Mouse (Mus musculus): Measurements from ENCODE around the gene Ankrd13d. TPM values are rescaled to one million over a fixed set of nuclear protein-coding genes. Genes with fewer than 3 reads are reported as not detected.
A peak's percentile ranks its signal among the peaks of the same experiment; 100 is the strongest.

Gene Ankrd13d
- total and polyA plus RNA-seq, 3 experiments = 3.8 to 55.1 (median 13.2) TPM

- in situ Hi-C loops (cut with MboI; ENCODE audit: low pct_ligation_motif_present, low pct_unique_long_range_greater_than_20kb, low sequenced_read_pairs) = no loop called here
- dilution Hi-C loops (cut with MboI; ENCODE audit: extremely low pct_ligation_motif_present, extremely low pct_unique_long_range_greater_than_20kb, low sequenced_read_pairs) = no loop called here
- DNase-seq (ENCODE audit: extremely low read depth) = peak; percentile 33
- Histone ChIP-seq H3K9me3 (replicated peaks; ENCODE audit: low read length) (no peaks in the 10 kb centered on the region), H3K4me1 (ENCODE audit: control insufficient read depth in 1 of 2, insufficient read depth in 2 of 2) (peaks cover 24 to 53% of the 10 kb centered on the region in 2 experiments), H3K36me3 (replicated peaks in 1 of 2; ENCODE audit: control insufficient read depth in 1 of 2, insufficient read depth in 1 of 2, low read length in 1 of 2) (peaks cover 0 to 5% of the 10 kb centered on the region in 2 experiments), H3K27ac (ENCODE audit: insufficient read depth, low read depth) (peak overlapping the region; percentile 88), H3K27me3 (replicated peaks) (peaks cover 6% of the 10 kb centered on the region), H3K4me3 (replicated peaks in 1 of 3; ENCODE audit: low read depth in 2 of 3, low read length in 2 of 3, poor library complexity in 1 of 3) (peak overlapping the region; percentile 63 to 75 (median 68)), H3K9ac (ENCODE audit: insufficient read depth, low read depth) (peak overlapping the region; percentile 82), H3K79me2 (replicated peaks; ENCODE audit: control insufficient read depth, extremely low read depth, insufficient read depth, poor library complexity, severe bottlenecking) (no peaks in the 10 kb centered on the region), H3K4me2 (ENCODE audit: insufficient read depth, low read depth, poor library complexity, severe bottlenecking) (peak overlapping the region; percentile 82)
- TF ChIP-seq CHD1 (IDR thresholded peaks at IDR 0.05; ENCODE audit: low read depth, low read length) = 0 out of 2 replicates have a peak, but pooled peaks have one; percentile 24
- 0 out of 2 replicates have a peak, but pooled peaks have one; percentile 6 for TF ChIP-seq SIN3A (IDR thresholded peaks at IDR 0.05; ENCODE audit: low read length)
- TF ChIP-seq NELFE (IDR thresholded peaks at IDR 0.05; ENCODE audit: low read depth, low read length) = no peak
- TF ChIP-seq MYC (IDR thresholded peaks at IDR 0.05; ENCODE audit: low read depth, low read length) = no peak
- 0 out of 2 replicates have a peak, but pooled peaks have one; percentile 23 for TF ChIP-seq MEF2A (IDR thresholded peaks at IDR 0.05; ENCODE audit: borderline replicate concordance, low read depth, low read length)
- no peak for TF ChIP-seq RCOR1 (conservative IDR thresholded peaks at IDR 0.05; ENCODE audit: low read depth, low read length)
These were observed 50.8 kb downstream of the Ankrd13d start for GRCm38 (mm10) chr19:4232186-4232572.

- Histone ChIP-seq H3K27ac (ENCODE audit: insufficient read depth, low read depth) (peak within 1 kb of the TSS; percentile 88), H3K4me3 (replicated peaks in 1 of 3; ENCODE audit: low read depth in 2 of 3, low read length in 2 of 3, poor library complexity in 1 of 3) (peak within 1 kb of the TSS; percentile 63 to 75 (median 68)), H3K9ac (ENCODE audit: insufficient read depth, low read depth) (peak within 1 kb of the TSS; percentile 82), H3K4me1 (ENCODE audit: control insufficient read depth in 1 of 2, insufficient read depth in 2 of 2) (peaks cover 24 to 57% of the 10 kb centered on the region in 2 experiments), H3K9me3 (replicated peaks; ENCODE audit: low read length) (no peaks in the 10 kb centered on the region), H3K4me2 (ENCODE audit: insufficient read depth, low read depth, poor library complexity, severe bottlenecking) (peak within 1 kb of the TSS; percentile 95), H3K79me2 (replicated peaks; ENCODE audit: control insufficient read depth, extremely low read depth, insufficient read depth, poor library complexity, severe bottlenecking) (no peaks in the 10 kb centered on the region), H3K27me3 (replicated peaks) (peaks cover 8% of the 10 kb centered on the region), H3K36me3 (replicated peaks in 1 of 2; ENCODE audit: control insufficient read depth in 1 of 2, insufficient read depth in 1 of 2, low read length in 1 of 2) (peaks cover 0 to 5% of the 10 kb centered on the region in 2 experiments)
- dilution Hi-C loops (cut with MboI; ENCODE audit: extremely low pct_ligation_motif_present, extremely low pct_unique_long_range_greater_than_20kb, low sequenced_read_pairs) = no loop called here
- peak; percentile 99 for DNase-seq (ENCODE audit: extremely low read depth)
- in situ Hi-C loops (cut with MboI; ENCODE audit: low pct_ligation_motif_present, low pct_unique_long_range_greater_than_20kb, low sequenced_read_pairs) = no loop called here
- TF ChIP-seq MXI1 (IDR thresholded peaks at IDR 0.05; ENCODE audit: low read depth, low read length) (peak; percentile 48; the same call in 1 of the 2 replicates), RCOR1 (conservative IDR thresholded peaks at IDR 0.05; ENCODE audit: low read depth, low read length) (peak; percentile 95), CHD2 (IDR thresholded peaks at IDR 0.05; ENCODE audit: low read length) (peak; percentile 79), KAT2A (IDR thresholded peaks at IDR 0.05; ENCODE audit: insufficient replicate concordance, low read length) (peak; percentile 86; the same call in 1 of the 2 replicates), TBP (conservative IDR thresholded peaks at IDR 0.05; ENCODE audit: low read depth, low read length) (no peak; the same call in 1 of the 2 replicates), MEF2A (IDR thresholded peaks at IDR 0.05; ENCODE audit: borderline replicate concordance, low read depth, low read length) (peak; percentile 85), IRF4 (IDR thresholded peaks at IDR 0.05; ENCODE audit: low read depth, low read length) (peak; percentile 97), POLR2AphosphoS2 (IDR thresholded peaks at IDR 0.05; ENCODE audit: low read depth, low read length) (peak; percentile 80; the same call in 1 of the 2 replicates), CTCF (conservative IDR thresholded peaks at IDR 0.05 in 1 of 2, IDR thresholded peaks at IDR 0.05 in 1 of 2; ENCODE audit: low read depth in 2 of 2, low read length in 2 of 2) (no peak), CHD1 (IDR thresholded peaks at IDR 0.05; ENCODE audit: low read depth, low read length) (0 out of 2 replicates have a peak, but pooled peaks have one; percentile 43), USF2 (conservative IDR thresholded peaks at IDR 0.05; ENCODE audit: low read depth, low read length) (no peak), TCF12 (IDR thresholded peaks at IDR 0.05; ENCODE audit: low read depth, low read length) (peak; percentile 79), ZKSCAN1 (IDR thresholded peaks at IDR 0.05; ENCODE audit: borderline replicate concordance, low read depth, low read length) (no peak), MAFK (IDR thresholded peaks at IDR 0.05; ENCODE audit: insufficient replicate concordance, low read length) (peak; percentile 85), SIN3A (IDR thresholded peaks at IDR 0.05; ENCODE audit: low read length) (peak; percentile 72), MAZ (IDR thresholded peaks at IDR 0.05; ENCODE audit: low read depth, low read length) (peak; percentile 76; the same call in 1 of the 2 replicates), GABPA (IDR thresholded peaks at IDR 0.05; ENCODE audit: insufficient replicate concordance, low read depth, low read length) (no peak), HCFC1 (IDR thresholded peaks at IDR 0.05; ENCODE audit: low read depth, low read length) (peak; percentile 67), NRF1 (IDR thresholded peaks at IDR 0.05; ENCODE audit: low read depth, low read length) (0 out of 2 replicates have a peak, but pooled peaks have one; percentile 3), JUN (IDR thresholded peaks at IDR 0.05; ENCODE audit: insufficient read depth, low read depth, low read length) (no peak), POLR2A (IDR thresholded peaks at IDR 0.05; ENCODE audit: low read depth, low read length) (peak; percentile 64; the same call in 1 of the 2 replicates), ZNF384 (IDR thresholded peaks at IDR 0.05; ENCODE audit: low read depth, low read length) (no peak), MYC (IDR thresholded peaks at IDR 0.05; ENCODE audit: low read depth, low read length) (0 out of 2 replicates have a peak, but pooled peaks have one; percentile 23), JUND (conservative IDR thresholded peaks at IDR 0.05; ENCODE audit: low read depth, low read length) (peak; percentile 28; the same call in 1 of the 2 replicates), SMC3 (IDR thresholded peaks at IDR 0.05; ENCODE audit: low read depth, low read length) (no peak), UBTF (IDR thresholded peaks at IDR 0.05; ENCODE audit: low read depth, low read length) (no peak), MAX (IDR thresholded peaks at IDR 0.05; ENCODE audit: low read length) (no peak; the same call in 1 of the 2 replicates)
These were observed 51.4 kb downstream of the Ankrd13d start, which contains the start of gene Pold4 for GRCm38 (mm10) chr19:4231253-4232185. Pold4 (plus strand) TSS chr19:4231899.
